Mouse (Mus musculus): ENCODE results near the gene Cnot11.

DNA sequence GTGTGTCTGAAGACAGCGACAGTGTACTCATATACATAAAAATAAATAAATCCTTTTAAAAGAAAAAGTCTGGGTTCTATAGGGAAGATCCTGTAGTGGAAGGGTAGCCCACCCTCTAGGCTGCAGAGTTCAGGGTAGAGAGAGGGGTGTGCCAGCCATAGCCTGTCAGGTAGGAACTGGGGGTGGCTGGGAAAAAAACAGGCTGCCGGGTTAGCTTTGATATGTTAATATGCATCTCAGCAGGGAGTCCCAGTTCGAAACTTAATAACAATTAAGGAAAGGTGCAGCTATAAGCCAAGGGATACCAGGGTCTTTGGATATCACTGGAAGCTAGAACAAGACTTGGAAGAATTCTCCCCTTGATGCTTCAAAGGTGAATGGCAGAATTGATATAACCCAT lies 875 bp upstream of the Cnot11 start:
- TF ChIP-seq POLR2A (IDR thresholded peaks at IDR 0.05; ENCODE audit: control insufficient read depth, extremely low read depth, insufficient read depth, low read length, poor library complexity): no peak
- no peak for TF ChIP-seq CTCF (IDR thresholded peaks at IDR 0.05; ENCODE audit: borderline replicate concordance, control insufficient read depth, extremely low read depth, insufficient read depth, low read length, poor library complexity)

All from thymus, adult 2 months (tissue).